Mouse (Mus musculus) lung, postnatal 0 days (tissue): ENCODE results near the gene Ccdc136. TPM values are rescaled to one million over a fixed set of nuclear protein-coding genes. Genes with fewer than 3 reads are reported as not detected.

ENCODE experiments used
- ATAC-seq: fragments of 200-750 bp; cut with Nextera tagmentation; 2 replicates; pipeline ENCODE4 v1.8.0; 2017; ENCODE audit warnings: moderate library complexity
- DNase-seq: peaks from one replicate; pipeline ENCODE4 v3.0.0-alpha.2; 2016; ENCODE audit warnings: low spot score
- H3K27ac ChIP-seq: fragments of 300-500 bp; sonication (generic); 2 replicates; pipeline ENCODE4 v1.5.1; 2014; ENCODE audit warnings: antibody characterized with exemption, mild to moderate bottlenecking, low read length, mixed read lengths
- H3K27me3 ChIP-seq: fragments of 300-500 bp; sonication (generic); replicated peaks from 2 replicates; pipeline ENCODE4 v1.6.1; 2014; ENCODE audit warnings: low read length, mixed read lengths; ENCODE audit not compliant: insufficient read depth
- H3K36me3 ChIP-seq: fragments of 300-500 bp; sonication (generic); 2 replicates; pipeline ENCODE4 v1.6.1; 2014; ENCODE audit warnings: low read length, mixed read lengths; ENCODE audit not compliant: insufficient read depth
- H3K4me1 ChIP-seq: fragments of 300-500 bp; sonication (generic); 2 replicates; pipeline ENCODE4 v1.6.1; 2014; ENCODE audit warnings: antibody characterized with exemption, low read depth, low read length, mixed read lengths; ENCODE audit not compliant: insufficient read depth
- H3K4me2 ChIP-seq: fragments of 300-500 bp; sonication (generic); replicated peaks from 2 replicates; pipeline ENCODE4 v1.6.1; 2014; ENCODE audit warnings: low read depth, mild to moderate bottlenecking, low read length, moderate library complexity, mixed read lengths
- H3K4me3 ChIP-seq: fragments of 300-500 bp; sonication (generic); 2 replicates; pipeline ENCODE4 v1.5.1; 2014; ENCODE audit warnings: low read depth, low read length
- H3K9ac ChIP-seq: fragments of 300-500 bp; sonication (generic); replicated peaks from 2 replicates; pipeline ENCODE4 v1.6.1; 2014; ENCODE audit warnings: low read depth, mild to moderate bottlenecking
- H3K9me3 ChIP-seq: fragments of 300-500 bp; sonication (generic); 2 replicates; pipeline ENCODE4 v1.6.1; 2016; ENCODE audit warnings: low read length, mixed read lengths
- CTCF ChIP-seq: IDR thresholded peaks from 2 replicates; pipeline ENCODE4 v1.5.1; 2016; ENCODE audit warnings: antibody characterized with exemption, mild to moderate bottlenecking
- EP300 ChIP-seq: IDR thresholded peaks from 2 replicates; pipeline ENCODE4 v1.6.1; 2016; ENCODE audit warnings: antibody characterized with exemption, mild to moderate bottlenecking, control low read depth
- WGBS: fragments of 180-500 bp; shearing (Covaris S2); extraction: QIAGEN DNeasy Blood & Tissue Kit; methylation state at CpG from one replicate; pipeline ENCODE4 v1.1.7; 2014; 5-methylcytosine and 5-hydroxymethylcytosine counted together
- polyA plus RNA-seq: library from polyadenylated mRNA; unstranded; fragments of >200 nt; fragmentation: Nextera tagmentation; extraction: Ambion mirVana; gene quantifications from 2 replicates; pipeline ENCODE4 v1.2.1, GENCODE M21; 2015

Gene Ccdc136
- polyA plus RNA-seq, 1 experiment from 2014 or later = 3.0 TPM

DNA sequence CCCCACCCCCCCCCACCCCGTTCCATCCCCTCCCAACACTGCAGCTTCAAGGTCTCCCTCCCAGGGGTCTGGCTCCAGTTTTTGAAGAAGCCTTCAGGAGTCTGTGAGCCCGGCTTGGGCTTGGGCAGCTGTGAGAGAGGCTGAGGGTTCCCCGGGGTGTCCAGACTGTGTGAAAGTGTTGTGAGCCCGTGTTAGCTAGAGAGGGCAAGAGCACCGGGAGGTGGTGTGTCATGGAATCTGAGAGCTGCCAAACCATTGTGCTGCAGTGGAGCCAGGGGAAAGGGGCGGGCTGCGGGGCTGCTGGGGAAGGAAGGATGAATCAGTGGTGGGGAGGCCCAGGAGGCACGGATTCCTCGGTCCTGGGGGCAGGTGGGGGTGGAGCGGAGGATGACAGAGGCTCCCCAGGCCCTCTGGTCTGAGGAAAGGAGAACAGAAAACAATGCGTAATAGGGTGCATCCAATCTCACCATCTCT lies 40.4 kb downstream of the Ccdc136 start:
- Histone ChIP-seq H3K9ac (no peak overlapping the region), H3K4me3 (no peak overlapping the region), H3K4me1 (no peaks in the 10 kb centered on the region), H3K36me3 (no peaks in the 10 kb centered on the region), H3K27me3 (0 out of 2 replicates have a peak, but pooled peaks cover 6% of the 10 kb centered on the region), H3K27ac (no peak overlapping the region), H3K9me3 (no peaks in the 10 kb centered on the region), H3K4me2 (no peak overlapping the region)
- TF ChIP-seq EP300 (no peak), CTCF (no peak)
- DNase-seq (peak; percentile 59), ATAC-seq (peak; percentile 31)
- WGBS = 13% methylated on average over 11 of the region's 11 CpGs

DNA sequence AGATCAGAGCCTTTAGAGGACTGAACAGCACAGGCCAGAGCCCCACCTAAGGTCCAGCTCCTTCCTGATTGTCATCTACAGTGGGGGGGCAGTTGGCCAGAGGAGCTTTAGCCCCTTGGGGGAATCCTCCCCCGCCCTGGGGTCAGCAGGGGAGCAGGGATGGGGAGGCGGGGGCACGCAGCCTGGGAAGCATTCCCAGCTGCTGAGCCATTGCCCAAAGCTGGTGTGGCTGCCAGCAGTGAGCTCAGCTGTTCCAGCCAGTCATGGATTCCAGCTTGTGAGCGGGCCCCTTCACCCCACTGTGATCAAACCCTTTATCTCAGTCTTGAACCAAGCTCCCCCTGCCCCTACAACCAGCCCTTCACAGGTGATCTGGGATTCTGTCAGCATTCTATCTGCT lies 43.1 kb downstream of the Ccdc136 start:
- H3K4me1 ChIP-seq = no peaks in the 10 kb centered on the region
- ATAC-seq (no peak), DNase-seq (no peak)
- no peak overlapping the region for H3K27ac ChIP-seq
- H3K4me2 ChIP-seq = no peak overlapping the region
- no peaks in the 10 kb centered on the region for H3K9me3 ChIP-seq
- H3K4me3 ChIP-seq = no peak overlapping the region
- TF ChIP-seq EP300 (no peak), CTCF (no peak)
- no peak overlapping the region for H3K9ac ChIP-seq
- 78% methylated on average over 4 of the region's 4 CpGs for WGBS
- no peaks in the 10 kb centered on the region for H3K36me3 ChIP-seq
- H3K27me3 ChIP-seq = no peaks in the 10 kb centered on the region

DNA sequence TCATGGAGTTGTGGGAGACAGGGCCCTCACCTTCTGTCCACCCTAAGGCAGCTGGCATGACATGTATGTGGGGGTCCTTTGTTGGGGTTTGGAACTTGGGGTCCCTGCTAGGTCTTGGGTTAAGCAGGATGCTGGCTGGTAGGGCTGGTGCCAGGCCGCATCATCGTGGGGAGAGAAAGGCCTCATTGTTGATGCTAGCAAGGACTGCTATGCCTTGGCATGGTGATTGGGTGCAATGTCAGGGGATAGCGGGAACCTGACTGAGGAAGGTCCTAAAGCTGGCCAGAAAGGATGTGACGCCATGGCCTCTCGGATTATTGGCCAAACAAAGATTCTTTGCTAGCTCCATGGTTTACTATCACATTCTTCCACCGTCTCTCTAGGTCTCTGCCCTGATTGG lies 43.7 kb downstream of the Ccdc136 start:
- DNase-seq = no peak

DNA sequence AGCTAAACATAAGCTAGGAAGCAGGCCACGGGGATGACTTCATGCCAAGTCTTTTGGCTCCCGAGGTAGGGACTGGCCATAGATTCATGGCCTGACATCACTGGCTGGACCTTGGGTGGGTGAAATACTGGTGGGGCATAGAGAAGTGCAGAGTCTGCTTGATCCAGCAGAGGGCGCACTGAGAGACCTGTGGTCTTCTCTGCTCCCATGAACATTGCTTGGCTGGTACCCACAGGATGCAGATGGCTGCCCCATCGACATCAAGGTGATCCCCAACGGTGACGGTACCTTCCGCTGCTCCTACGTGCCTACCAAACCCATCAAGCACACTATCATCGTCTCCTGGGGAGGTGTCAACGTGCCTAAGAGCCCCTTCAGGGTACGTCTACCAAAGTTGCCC lies 48.7 kb downstream of the Ccdc136 start:
- 0 out of 2 replicates have a peak, but pooled peaks have one; percentile 27 for ATAC-seq

More for the DNA sequence above, 43.7 kb downstream of the Ccdc136 start:
- Histone ChIP-seq H3K36me3 (no peaks in the 10 kb centered on the region), H3K4me3 (no peak overlapping the region), H3K27ac (no peak overlapping the region), H3K9me3 (no peaks in the 10 kb centered on the region), H3K4me2 (no peak overlapping the region), H3K27me3 (no peaks in the 10 kb centered on the region), H3K4me1 (no peaks in the 10 kb centered on the region), H3K9ac (no peak overlapping the region)
- 82% methylated on average over 6 of the region's 6 CpGs for WGBS
- ATAC-seq = no peak
- TF ChIP-seq CTCF (no peak), EP300 (no peak)

DNA sequence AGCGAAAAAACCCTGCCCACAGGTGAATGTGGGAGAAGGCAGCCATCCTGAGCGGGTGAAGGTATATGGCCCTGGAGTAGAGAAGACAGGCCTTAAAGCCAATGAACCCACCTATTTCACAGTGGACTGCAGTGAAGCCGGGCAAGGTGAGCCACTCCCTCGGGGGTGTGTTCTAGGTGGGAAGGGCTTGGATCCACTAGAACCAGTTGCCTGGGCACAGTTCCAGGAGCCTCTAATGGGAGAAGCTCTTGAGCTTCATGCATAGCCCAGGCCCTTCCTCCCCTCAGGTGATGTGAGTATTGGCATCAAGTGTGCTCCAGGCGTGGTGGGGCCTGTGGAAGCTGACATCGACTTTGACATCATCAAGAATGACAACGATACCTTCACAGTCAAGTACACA lies 49.2 kb downstream of the Ccdc136 start:
- Histone ChIP-seq H3K4me2 (no peak overlapping the region), H3K9ac (no peak overlapping the region), H3K36me3 (no peaks in the 10 kb centered on the region), H3K4me3 (no peak overlapping the region), H3K4me1 (no peaks in the 10 kb centered on the region), H3K27me3 (no peaks in the 10 kb centered on the region), H3K9me3 (no peaks in the 10 kb centered on the region), H3K27ac (no peak overlapping the region)
- WGBS = 61% methylated on average over 7 of the region's 7 CpGs
- DNase-seq (peak; percentile 68), ATAC-seq (peak; percentile 77)
- TF ChIP-seq EP300 (no peak), CTCF (no peak)

More for the DNA sequence above, 48.7 kb downstream of the Ccdc136 start:
- peak; percentile 48 for DNase-seq
- H3K4me3 ChIP-seq = no peak overlapping the region
- H3K4me1 ChIP-seq = no peaks in the 10 kb centered on the region
- no peaks in the 10 kb centered on the region for H3K9me3 ChIP-seq
- TF ChIP-seq EP300 = no peak
- peak; percentile 74 for TF ChIP-seq CTCF
- 71% methylated on average over 11 of the region's 11 CpGs for WGBS
- H3K36me3 ChIP-seq = no peaks in the 10 kb centered on the region
- H3K27ac ChIP-seq = no peak overlapping the region
- no peaks in the 10 kb centered on the region for H3K27me3 ChIP-seq
- no peak overlapping the region for H3K9ac ChIP-seq
- no peak overlapping the region for H3K4me2 ChIP-seq

DNA sequence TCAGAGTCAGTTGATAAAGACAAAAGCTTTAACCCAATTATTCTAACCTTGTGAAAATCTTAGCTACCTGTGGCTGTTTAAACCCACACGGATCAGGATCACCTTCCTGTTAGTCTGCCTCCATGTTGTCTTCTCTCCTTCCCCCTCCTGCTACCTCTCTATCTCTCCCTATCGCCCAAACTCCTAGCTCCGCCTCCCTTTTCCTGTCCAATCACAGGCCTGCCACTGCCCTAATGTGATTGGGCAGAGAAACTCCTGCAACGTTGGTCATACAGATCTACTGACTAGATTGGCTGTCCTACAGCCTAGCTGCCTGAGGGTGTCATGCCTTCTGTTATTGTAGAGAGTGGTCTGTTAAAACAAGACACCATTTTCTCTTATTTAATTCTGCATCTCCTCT lies 53.7 kb downstream of the Ccdc136 start:
- Histone ChIP-seq H3K36me3 (no peaks in the 10 kb centered on the region), H3K9me3 (no peaks in the 10 kb centered on the region), H3K4me1 (no peaks in the 10 kb centered on the region), H3K27me3 (no peaks in the 10 kb centered on the region), H3K4me3 (no peak overlapping the region), H3K9ac (no peak overlapping the region), H3K4me2 (no peak overlapping the region), H3K27ac (no peak overlapping the region)
- DNase-seq (no peak), ATAC-seq (no peak)
- whole genome bisulfite sequencing = 27% methylated on average over 4 of the region's 4 CpGs
- TF ChIP-seq CTCF (no peak), EP300 (no peak)

DNA sequence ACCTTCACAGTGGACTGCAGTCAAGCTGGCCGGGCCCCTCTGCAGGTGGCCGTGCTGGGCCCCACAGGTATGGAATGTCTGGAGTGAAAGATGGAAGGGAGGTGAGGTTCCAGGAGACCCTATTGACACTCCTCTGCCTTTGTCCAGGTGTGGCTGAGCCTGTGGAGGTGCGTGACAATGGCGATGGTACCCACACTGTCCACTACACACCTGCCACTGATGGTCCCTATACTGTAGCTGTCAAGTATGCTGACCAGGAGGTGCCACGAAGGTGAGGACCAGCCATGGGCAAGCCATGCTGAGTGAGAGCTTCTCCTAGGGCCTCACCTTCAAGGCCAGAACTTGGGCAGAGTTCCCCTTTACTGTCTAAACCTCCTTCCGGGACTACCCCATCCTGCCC lies 54.6 kb downstream of the Ccdc136 start:
- Histone ChIP-seq H3K4me1 (no peaks in the 10 kb centered on the region), H3K27ac (no peak overlapping the region), H3K4me3 (no peak overlapping the region), H3K9ac (no peak overlapping the region), H3K27me3 (no peaks in the 10 kb centered on the region), H3K9me3 (no peaks in the 10 kb centered on the region), H3K4me2 (no peak overlapping the region), H3K36me3 (no peaks in the 10 kb centered on the region)
- no peak for TF ChIP-seq CTCF
- no peak for TF ChIP-seq EP300
- ATAC-seq (no peak), DNase-seq (no peak)
- 90% methylated on average over 6 of the region's 6 CpGs for WGBS
